Mouse (Mus musculus): ENCODE results near the gene Otud7b.

GRCm38 (mm10) chr3:96172197-96173178, 68.2 kb downstream of the Otud7b start, which contains the start of gene Sf3b4:
- TF ChIP-seq EP300 (IDR thresholded peaks at IDR 0.05; ENCODE audit: low read depth): peak; percentile 64; the same call in 1 of the 2 replicates
- TF ChIP-seq CTCF (IDR thresholded peaks at IDR 0.05; ENCODE audit: low read depth): no peak
